Mouse (Mus musculus): ENCODE measurements around the gene Kif26b.

GRCm38 (mm10) chr1:178791266-178791665, 262.3 kb downstream of the Kif26b start:
- TF ChIP-seq CTCF (IDR thresholded peaks at IDR 0.05; ENCODE audit: low read depth, low read length) (no peak), POLR2A (IDR thresholded peaks at IDR 0.05; ENCODE audit: borderline replicate concordance, low read depth, low read length) (no peak)
